Mouse (Mus musculus): Measurements from ENCODE around the gene Rab11b.

The Rab11b gene

GRCm38 (mm10) chr17:33718384-33718881 is 41.9 kb downstream of the Rab11b start, which contains the start of gene March2:
Gene March2, minus strand, starts transcription at chr17:33718670.
- in situ Hi-C loops (cut with MboI, MseI) = no loop called here

DNA sequence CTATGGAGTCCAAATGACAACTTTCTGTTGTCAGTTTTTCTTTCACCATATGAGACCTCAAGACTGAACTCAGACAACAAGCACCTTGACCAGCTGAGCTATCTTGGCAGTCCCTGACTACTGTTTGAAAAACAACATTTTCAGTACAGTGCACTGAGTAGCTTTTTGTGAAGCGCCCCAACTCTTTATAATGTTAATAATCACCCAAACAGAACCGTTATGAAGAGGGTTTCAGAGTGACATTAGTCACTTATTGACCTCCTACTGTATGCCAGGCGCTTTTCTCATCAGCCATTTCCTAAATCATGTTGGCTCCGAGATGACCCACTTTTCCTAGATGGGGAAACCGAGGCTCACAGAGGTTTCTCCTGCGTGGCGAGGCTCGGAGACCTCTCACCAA is 42.3 kb downstream of the Rab11b start:
- in situ Hi-C loops (cut with MboI, MseI) = no loop called here

DNA sequence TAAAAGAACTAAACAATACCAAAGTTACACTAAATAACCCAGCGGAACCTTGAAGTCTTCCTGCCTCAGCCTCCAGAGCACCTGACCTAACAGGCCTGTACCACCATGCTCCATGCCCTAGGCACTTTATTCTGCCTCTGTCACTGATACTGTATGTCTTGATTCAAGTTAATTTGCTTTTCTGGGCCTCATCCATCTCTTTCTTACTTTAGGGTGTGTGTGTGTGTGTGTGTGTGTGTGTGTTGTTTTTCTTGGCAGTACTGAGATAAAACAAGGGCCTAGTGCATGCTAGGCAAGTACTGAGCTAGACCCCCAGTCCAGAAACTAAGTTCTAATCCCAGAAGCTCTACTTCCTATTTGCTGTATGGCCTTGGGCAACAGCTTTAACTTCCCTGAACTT is 43.1 kb downstream of the Rab11b start:
- in situ Hi-C loops (cut with MboI, MseI) = no loop called here

DNA sequence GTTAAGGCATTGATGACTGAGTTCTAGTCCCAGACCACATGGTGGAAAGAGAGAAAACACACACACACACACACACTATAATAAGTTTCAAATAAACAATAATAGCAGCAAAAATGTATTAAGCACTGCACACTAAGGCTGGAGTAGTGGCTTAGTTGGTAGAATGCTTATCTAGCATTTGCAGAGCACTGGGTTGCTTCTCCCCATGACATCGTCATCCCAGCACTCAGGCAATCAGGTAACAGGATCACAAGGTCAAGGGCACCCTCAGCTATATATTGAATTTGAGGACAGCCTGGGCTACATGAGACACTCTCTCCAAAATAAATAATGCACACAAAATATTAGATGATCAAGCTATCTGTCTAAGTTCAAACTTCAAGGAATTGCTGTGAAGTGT is 45.6 kb downstream of the Rab11b start:
- in situ Hi-C loops (cut with MboI, MseI) = no loop called here

- in situ Hi-C loops (cut with MboI, MseI) = no loop called here
Measured at GRCm38 (mm10) chr17:33713271-33713670, 47.1 kb downstream of the Rab11b start.

GRCm38 (mm10) chr17:33709834-33710233 is 50.5 kb downstream of the Rab11b start:
- in situ Hi-C loops (cut with MboI, MseI) = no loop called here

DNA sequence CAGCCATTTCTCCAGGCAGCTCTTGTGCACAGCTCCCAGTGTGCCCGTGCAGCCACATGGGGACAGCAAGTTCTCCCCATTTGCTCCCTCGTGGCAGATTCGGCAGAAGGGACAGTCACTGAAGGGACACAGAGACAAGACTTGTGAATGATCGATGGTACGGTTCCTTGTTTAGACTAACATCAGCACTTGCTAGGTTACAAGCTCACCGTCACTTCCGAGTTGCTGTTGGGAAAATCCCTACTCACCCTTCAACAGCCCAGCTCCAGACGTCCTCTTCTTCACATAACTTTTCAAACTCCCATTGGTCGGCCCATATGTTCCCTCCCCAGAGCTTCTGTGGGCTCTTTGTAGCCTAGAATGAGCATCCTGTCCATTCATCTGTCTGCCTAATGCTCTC is 57.2 kb downstream of the Rab11b start:
- in situ Hi-C loops (cut with MboI, MseI) = no loop called here

- in situ Hi-C loops (cut with MboI, MseI) = no loop called here
Measured at GRCm38 (mm10) chr17:33702178-33702577, 58.2 kb downstream of the Rab11b start.

DNA sequence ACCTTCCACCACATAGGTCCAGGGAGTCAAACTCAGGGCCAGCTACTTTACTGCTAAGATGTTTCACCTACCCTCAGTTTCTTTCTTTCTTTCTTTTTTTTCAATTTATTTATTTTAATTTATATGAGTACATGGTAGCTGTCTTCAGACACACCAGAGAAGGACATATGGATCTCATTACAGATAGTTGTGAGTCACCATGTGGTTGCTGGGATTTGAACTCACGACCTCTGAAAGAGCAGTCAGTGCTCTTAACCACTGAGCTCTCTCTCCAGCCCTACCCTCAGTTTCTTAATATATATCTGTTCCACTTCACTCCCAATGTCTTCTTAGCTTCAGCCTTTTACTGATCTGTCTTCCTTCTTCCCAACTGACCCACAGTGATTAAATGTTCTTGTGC is 64.9 kb downstream of the Rab11b start:
- in situ Hi-C loops (cut with MboI, MseI) = no loop called here
